Mouse (Mus musculus): ENCODE measurements around the gene Adad1. TPM values are rescaled to one million over a fixed set of nuclear protein-coding genes. Genes with fewer than 3 reads are reported as not detected.

Adad1 gene
- polyA plus RNA-seq, 1 experiment: not detected

DNA sequence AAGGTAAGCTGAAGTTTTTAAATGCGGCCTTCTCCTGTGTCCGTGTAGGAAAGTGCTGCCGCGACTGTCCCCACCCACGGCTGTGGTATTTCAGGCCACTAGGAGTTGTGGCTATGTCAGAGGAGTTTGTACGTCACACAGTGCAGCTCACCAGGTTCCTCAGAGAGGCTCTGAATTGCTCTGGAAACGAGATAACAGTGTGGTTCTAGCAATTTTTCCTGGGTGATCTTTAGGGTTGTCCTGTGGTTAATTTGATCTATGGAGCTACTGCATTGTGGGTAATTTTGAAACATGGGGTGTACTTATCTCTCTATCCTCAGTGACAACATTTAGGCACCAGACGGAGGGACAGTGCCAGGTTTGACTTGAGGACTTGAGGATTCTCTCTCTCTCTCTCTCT is 93.8 kb downstream of the Adad1 start:
- TF ChIP-seq CTCF (IDR thresholded peaks at IDR 0.05; ENCODE audit: borderline replicate concordance, insufficient read depth, low read length) (no peak), POLR2A (IDR thresholded peaks at IDR 0.05; ENCODE audit: low read depth, low read length) (no peak)
- Histone ChIP-seq H3K27ac (ENCODE audit: insufficient read depth, low read length) (no peak overlapping the region), H3K4me3 (ENCODE audit: insufficient read depth, low read length) (no peak overlapping the region), H3K4me1 (ENCODE audit: control insufficient read depth, insufficient read depth, low read length) (no peaks in the 10 kb centered on the region)

GRCm38 (mm10) chr3:37158246-37158645 is 94.9 kb downstream of the Adad1 start:
- Histone ChIP-seq H3K27ac (ENCODE audit: insufficient read depth, low read length) (no peak overlapping the region), H3K4me1 (ENCODE audit: control insufficient read depth, insufficient read depth, low read length) (no peaks in the 10 kb centered on the region), H3K4me3 (ENCODE audit: insufficient read depth, low read length) (no peak overlapping the region)
- no peak for TF ChIP-seq CTCF (IDR thresholded peaks at IDR 0.05; ENCODE audit: borderline replicate concordance, insufficient read depth, low read length)
- no peak for TF ChIP-seq POLR2A (IDR thresholded peaks at IDR 0.05; ENCODE audit: low read depth, low read length)

GRCm38 (mm10) chr3:37161096-37161495 is 97.8 kb downstream of the Adad1 start:
- H3K27ac ChIP-seq (ENCODE audit: insufficient read depth, low read length): no peak overlapping the region
- no peak for TF ChIP-seq CTCF (IDR thresholded peaks at IDR 0.05; ENCODE audit: borderline replicate concordance, insufficient read depth, low read length)
- TF ChIP-seq POLR2A (IDR thresholded peaks at IDR 0.05; ENCODE audit: low read depth, low read length): no peak
- no peak overlapping the region for H3K4me3 ChIP-seq (ENCODE audit: insufficient read depth, low read length)
- H3K4me1 ChIP-seq (ENCODE audit: control insufficient read depth, insufficient read depth, low read length): no peaks in the 10 kb centered on the region

DNA sequence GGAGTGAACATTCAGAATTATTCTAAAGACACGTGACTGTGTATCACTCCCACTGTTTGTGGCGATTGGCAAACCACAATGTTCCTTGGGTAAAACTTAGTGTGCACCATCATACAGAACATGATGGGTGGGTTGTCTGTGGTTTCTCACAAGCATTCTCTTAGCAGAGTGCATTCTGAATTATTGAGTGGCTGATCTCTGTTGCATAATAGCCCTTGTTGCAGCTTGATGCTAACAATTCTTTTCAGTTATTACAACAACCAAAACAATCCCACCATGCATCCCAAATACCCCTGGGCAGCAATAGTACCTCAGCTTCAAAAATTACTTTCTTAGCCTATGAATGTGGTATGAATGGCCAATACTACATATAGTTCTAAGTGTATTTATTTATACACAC is 106.0 kb downstream of the Adad1 start:
- Histone ChIP-seq H3K27ac (ENCODE audit: insufficient read depth, low read length) (no peak overlapping the region), H3K4me1 (ENCODE audit: control insufficient read depth, insufficient read depth, low read length) (peaks cover 7% of the 10 kb centered on the region; the same call in 1 of the 2 replicates), H3K4me3 (ENCODE audit: insufficient read depth, low read length) (no peak overlapping the region)
- TF ChIP-seq CTCF (IDR thresholded peaks at IDR 0.05; ENCODE audit: borderline replicate concordance, insufficient read depth, low read length) (no peak), POLR2A (IDR thresholded peaks at IDR 0.05; ENCODE audit: low read depth, low read length) (no peak)

Other genes starting within 250 kb of the Adad1 start
- 34.1 and 43.9 TPM in 2 replicates for gene 4932438A13Rik, start 200.4 kb upstream of the Adad1 start, polyA plus RNA-seq (2011; ENCODE audit: insufficient read length, low read depth, missing spikeins)
- gene Il2, start 62.4 kb downstream of the Adad1 start, polyA plus RNA-seq (2011; ENCODE audit: insufficient read length, low read depth, missing spikeins): 0.70 and 1.1 TPM in 2 replicates
- not detected in 2 replicates for gene Il21, start 169.1 kb downstream of the Adad1 start, polyA plus RNA-seq (2011; ENCODE audit: insufficient read length, low read depth, missing spikeins)
- 4.9 and 6.2 TPM in 2 replicates for gene Bbs12, start 249.0 kb downstream of the Adad1 start, polyA plus RNA-seq (2011; ENCODE audit: insufficient read length, low read depth, missing spikeins)
- 7.4 and 8.0 TPM in 2 replicates for gene Cetn4, start 249.2 kb downstream of the Adad1 start, polyA plus RNA-seq (2011; ENCODE audit: insufficient read length, low read depth, missing spikeins)

Measured in embryonic fibroblast, embryonic 13.5 days (primary cell).